Mouse (Mus musculus): ENCODE data around the gene Nlrc5.

DNA sequence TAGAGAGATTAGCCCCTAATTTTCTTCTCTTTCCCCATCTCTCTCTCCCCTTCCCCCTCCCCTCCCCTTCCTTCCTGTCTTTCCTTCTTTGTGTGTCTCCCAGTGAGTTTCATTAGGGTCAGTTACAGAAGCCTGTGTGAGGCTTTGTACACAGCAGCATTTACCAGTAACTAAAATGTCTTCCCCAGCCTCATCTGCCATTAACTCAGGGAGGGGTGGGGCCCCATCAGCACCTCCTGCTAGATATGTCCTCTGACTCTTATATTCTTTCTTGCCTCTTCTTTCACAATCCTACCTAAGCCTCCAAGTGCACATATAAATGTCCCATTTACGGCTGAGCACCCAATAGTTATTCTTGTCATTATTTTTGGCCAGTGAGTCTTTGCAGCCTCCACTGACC lies 6.2 kb downstream of the Nlrc5 start:
- no peak for TF ChIP-seq CTCF (IDR thresholded peaks at IDR 0.05; ENCODE audit: low read depth)
- no peak for TF ChIP-seq EP300 (IDR thresholded peaks at IDR 0.05; ENCODE audit: low read depth)
